Mouse (Mus musculus) erythroblast, embryonic 14.5 days (primary cell): Measurements from ENCODE around the gene Pdcd1lg2.

Experiments used
- GATA1 ChIP-seq: IDR thresholded peaks from 2 replicates; pipeline ENCODE4 v1.6.1; 2012; ENCODE audit warnings: low read length, inconsistent platforms, mixed read lengths
- TAL1 ChIP-seq: IDR thresholded peaks from 3 replicates; pipeline ENCODE4 v1.6.1; 2012; ENCODE audit warnings: low read length, inconsistent platforms, mixed read lengths

DNA sequence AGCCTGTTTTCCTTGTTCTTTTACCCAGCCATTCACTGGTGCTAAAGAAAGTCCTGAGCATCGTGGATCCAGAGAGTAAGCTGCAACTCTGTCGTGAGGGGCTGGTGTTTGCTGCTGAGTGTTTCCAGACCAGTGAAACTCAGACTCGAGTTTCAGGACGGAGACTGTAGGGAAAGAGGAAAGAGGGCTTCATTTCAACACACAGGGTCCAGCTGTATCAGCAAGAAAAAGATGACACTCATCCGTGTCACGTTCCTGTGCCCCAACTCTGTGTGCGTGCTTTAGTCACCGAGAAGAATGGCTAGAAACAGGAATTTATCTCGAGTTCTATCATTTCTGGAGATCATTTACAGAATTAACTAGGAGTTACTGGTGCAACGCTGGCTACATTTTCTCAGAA lies 77.7 kb downstream of the Pdcd1lg2 start:
- no peak for TF ChIP-seq GATA1
- no peak for TF ChIP-seq TAL1
